Mouse (Mus musculus): ENCODE results near the gene Snrnp200. TPM values are rescaled to one million over a fixed set of nuclear protein-coding genes. Genes with fewer than 3 reads are reported as not detected.

Snrnp200 gene
- 3.1 and 13.9 TPM in 2 replicates for polyA plus RNA-seq (2012; ENCODE audit: low replicate concordance)

DNA sequence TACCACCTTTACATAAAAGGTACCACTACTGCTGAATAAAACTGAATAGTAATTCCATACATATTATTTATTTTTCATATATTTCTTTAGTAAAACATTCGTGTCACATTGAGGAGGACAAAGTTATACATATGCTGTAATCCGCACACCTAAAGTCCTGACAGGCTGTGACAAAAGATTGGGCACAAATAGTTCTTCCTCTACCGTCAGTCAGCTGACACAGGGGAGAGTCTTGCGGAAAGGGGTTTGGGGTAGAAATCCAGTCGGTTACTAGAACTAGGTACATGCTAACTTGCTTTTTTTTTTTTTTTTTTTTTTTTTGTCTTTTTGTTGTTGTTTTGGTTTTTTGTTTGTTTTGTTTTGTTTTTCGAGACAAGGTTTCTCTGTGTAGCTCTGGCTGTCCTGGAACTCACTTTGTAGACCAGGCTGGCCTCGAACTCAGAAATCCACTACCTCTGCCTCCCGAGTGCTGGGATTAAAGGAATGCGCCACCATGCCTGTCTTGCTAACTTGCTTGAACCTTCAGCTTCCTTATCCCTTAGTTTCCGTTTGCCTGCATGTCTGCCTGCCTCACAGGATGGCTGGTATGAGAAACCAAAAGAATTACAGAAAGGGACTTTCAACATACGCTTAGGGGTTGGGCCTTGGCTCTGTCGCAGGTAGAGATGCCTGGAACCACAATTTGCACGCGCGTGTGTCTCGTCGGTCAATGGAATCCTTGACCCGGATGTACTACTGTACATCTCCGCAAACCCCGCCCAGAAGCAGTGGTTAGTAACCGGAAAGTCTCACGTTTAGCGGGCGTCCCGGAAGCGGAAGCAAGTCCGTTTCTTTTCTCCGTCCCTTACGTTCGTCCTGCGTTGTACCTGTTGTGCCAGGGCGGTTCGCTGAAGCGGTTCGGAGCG is at the start of gene Snrnp200, which contains the start of gene 1810024B03Rik:
Gene Snrnp200, plus strand, starts transcription at position 840 of the 905 bp plus-strand sequence.
Gene 1810024B03Rik, minus strand, starts transcription at position 734 of the 905 bp plus-strand sequence.

DNA sequence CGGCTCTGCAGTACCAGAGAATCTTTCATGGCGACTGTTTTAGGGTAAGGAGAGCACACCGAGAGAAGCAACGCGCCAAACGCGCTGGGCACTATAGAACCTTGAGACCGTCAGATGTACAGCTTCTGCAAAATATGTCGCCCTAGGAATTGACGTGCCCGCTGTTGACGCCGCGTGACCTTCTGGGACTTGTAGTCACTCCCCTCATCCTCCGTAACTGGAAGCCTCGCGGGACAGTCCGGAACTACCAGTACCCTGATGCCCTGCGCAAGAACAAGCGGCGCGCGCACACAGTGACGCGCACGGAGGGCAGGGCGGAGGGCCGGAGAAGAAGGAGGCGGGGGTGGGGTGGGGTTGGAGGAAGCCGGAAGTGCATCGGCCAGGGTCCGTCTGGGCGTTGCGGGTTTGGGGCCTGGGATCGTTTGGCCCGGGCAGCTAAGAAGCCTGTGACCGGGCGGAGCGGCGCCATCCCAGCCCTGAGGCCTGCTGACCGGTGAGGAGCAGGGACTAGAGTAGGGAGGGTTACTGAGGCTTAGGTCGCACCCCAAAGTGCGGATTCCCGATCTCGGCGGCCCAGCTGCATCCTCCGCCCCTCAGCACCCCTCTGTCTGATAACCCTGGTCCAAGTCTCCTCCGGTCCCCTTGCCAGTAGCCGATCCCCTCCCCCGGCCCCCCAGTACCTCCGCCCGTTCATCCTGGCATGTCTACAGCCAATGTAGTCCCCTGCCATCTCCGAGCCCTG is 39.6 kb downstream of the Snrnp200 start, which contains the start of the genes Ciao1 and Tmem127:
Gene Ciao1, minus strand, starts transcription at position 225 of the 742 bp plus-strand sequence.
Gene Tmem127, plus strand, starts transcription at position 317 of the 742 bp plus-strand sequence.

DNA sequence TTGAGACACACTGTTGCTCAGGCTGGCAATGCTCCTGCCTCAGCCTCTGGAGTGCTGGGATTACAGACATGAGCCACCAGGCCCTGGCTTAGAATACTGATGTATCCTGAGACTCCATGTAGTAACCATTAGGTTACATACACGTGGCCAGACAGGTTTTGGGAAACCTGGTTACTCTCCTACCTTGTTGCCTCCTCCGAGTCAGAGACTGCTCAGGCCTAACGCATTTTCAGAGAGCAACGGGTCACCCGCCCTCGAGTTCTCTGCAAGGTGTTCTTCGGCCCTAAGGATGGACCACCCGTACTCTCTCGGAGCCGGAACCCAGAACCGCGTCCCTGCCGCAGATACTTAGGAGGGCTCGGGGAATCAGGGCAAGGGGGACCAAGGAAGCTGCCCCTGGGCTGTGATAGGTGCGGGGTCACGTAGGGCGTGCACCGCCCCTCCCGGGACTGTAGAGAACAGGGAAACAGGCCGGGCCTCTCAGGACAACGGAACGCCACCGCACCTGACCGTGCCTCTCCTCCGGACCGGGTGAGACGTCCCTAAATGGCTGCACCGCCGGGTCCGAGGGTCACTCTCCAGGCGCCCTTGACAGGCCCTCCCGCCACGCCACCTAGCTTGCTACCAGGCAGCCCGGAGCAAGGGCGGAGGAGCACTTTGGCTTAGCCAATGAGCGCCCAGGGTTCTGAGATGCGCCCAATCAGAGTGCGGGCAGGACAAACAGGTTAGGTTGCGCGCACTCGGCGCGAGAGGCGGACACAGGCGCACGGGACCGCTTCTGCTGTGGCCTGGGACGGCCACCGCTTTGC is 61.5 kb downstream of the Snrnp200 start, which contains the start of gene Stard7:
Gene Stard7, plus strand, starts transcription at position 728 of the 809 bp plus-strand sequence.

Other genes starting within 250 kb of the Snrnp200 start
- 5.6 and 7.6 TPM in 2 replicates for gene Ap4e1, start 199.7 kb upstream of the Snrnp200 start, polyA plus RNA-seq (2012; ENCODE audit: low replicate concordance)
- gene Blvra, start 137.7 kb upstream of the Snrnp200 start, polyA plus RNA-seq (2012; ENCODE audit: low replicate concordance) = 0.78 and 4.8 TPM in 2 replicates
- 11.2 and 15.0 TPM in 2 replicates for gene Ncaph, start 74.4 kb upstream of the Snrnp200 start, polyA plus RNA-seq (2012; ENCODE audit: low replicate concordance)
- 4.4 and 6.6 TPM in 2 replicates for gene Itpripl1, start 64.9 kb upstream of the Snrnp200 start, polyA plus RNA-seq (2012; ENCODE audit: low replicate concordance)
- 0.47 TPM in 1 of 2 replicates, not detected in the other for gene 1810024B03Rik, start 106 bp upstream of the Snrnp200 start, polyA plus RNA-seq (2012; ENCODE audit: low replicate concordance)
- 10.1 and 19.2 TPM in 2 replicates for gene Ciao1, start 39.4 kb downstream of the Snrnp200 start, polyA plus RNA-seq (2012; ENCODE audit: low replicate concordance)
- gene Tmem127, start 39.5 kb downstream of the Snrnp200 start, polyA plus RNA-seq (2012; ENCODE audit: low replicate concordance) = 40.5 and 112 TPM in 2 replicates
- 34.0 and 55.3 TPM in 2 replicates for gene Stard7, start 61.8 kb downstream of the Snrnp200 start, polyA plus RNA-seq (2012; ENCODE audit: low replicate concordance)
- gene Dusp2, start 127.8 kb downstream of the Snrnp200 start, polyA plus RNA-seq (2012; ENCODE audit: low replicate concordance) = 11.8 and 12.4 TPM in 2 replicates
- gene Astl, start 130.3 kb downstream of the Snrnp200 start, polyA plus RNA-seq (2012; ENCODE audit: low replicate concordance) = not detected in 2 replicates
- 0.05 and 0.15 TPM in 2 replicates for gene Adra2b, start 154.8 kb downstream of the Snrnp200 start, polyA plus RNA-seq (2012; ENCODE audit: low replicate concordance)
- 0.15 TPM in 2 replicates for gene Gpat2, start 216.8 kb downstream of the Snrnp200 start, polyA plus RNA-seq (2012; ENCODE audit: low replicate concordance)
- gene Fahd2a, start 236.2 kb downstream of the Snrnp200 start, polyA plus RNA-seq (2012; ENCODE audit: low replicate concordance) = 15.9 and 24.4 TPM in 2 replicates

Data from leukemia stem cell, adult 10-12 weeks (primary cell).